Mouse (Mus musculus): ENCODE measurements around the gene Ces5a. TPM values are rescaled to one million over a fixed set of nuclear protein-coding genes. Genes with fewer than 3 reads are reported as not detected.

Gene Ces5a
- polyA plus RNA-seq (2016; fragmentation: Nextera tagmentation; extraction: Ambion mirVana) = not detected in 2 replicates

DNA sequence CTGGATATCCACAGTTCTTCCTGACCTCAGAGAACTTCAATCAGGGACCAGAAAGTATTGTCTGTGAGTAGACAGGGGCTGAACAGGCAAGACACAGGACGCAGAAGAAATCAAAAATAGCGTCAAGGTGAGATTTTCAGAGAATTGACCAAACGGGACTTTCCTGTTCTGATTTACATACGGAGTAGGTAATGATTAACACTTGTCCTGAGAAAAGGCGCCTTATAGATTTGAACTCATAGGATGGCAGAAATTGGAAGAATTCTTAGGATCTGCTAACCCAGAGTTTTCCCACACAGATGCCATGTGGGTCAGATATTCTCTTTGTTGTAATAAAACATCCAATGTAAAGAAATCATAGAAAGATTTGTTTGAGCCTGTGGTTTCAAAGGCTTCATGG is at the start of gene Ces5a:
Gene Ces5a (minus strand): TSS at position 101 of the 400 bp plus-strand sequence.
- DNase-seq (ENCODE audit: low spot score) = no peak
- no peaks in the 10 kb centered on the region for H3K27me3 ChIP-seq (replicated peaks; ENCODE audit: low read depth, poor library complexity, severe bottlenecking)
- no peak within 1 kb of the TSS for H3K4me3 ChIP-seq
- no peaks in the 10 kb centered on the region for H3K4me1 ChIP-seq
- no peak within 1 kb of the TSS for H3K27ac ChIP-seq (replicated peaks)
- H3K36me3 ChIP-seq (replicated peaks) = no peaks in the 10 kb centered on the region
- 89% methylated on average over 5 of the region's 5 CpGs for WGBS
- H3K9me3 ChIP-seq = no peaks in the 10 kb centered on the region

DNA sequence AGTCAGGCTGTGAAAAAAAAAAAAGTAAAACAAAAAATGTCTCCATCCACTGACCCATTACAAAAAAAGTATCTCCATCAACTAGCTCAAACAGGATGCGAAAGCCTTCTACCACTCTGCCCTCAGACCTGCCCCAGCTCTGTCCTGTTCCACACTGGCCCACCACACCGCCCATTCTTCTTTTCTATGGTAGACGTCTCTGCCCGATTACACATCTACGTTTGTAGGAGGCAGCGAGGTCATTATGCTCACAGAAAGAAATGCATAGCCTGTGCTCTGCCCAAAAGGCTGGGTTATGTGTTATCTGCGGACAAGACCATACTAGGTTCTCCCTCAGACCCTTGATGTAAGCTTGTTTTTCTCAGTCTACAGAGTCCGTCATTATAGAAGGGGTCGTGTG is 37.2 kb upstream of the Ces5a start:
- Histone ChIP-seq H3K36me3 (replicated peaks) (no peaks in the 10 kb centered on the region), H3K4me1 (peaks cover 23% of the 10 kb centered on the region), H3K27ac (replicated peaks) (no peak overlapping the region), H3K9me3 (peaks cover 5% of the 10 kb centered on the region), H3K27me3 (replicated peaks; ENCODE audit: low read depth, poor library complexity, severe bottlenecking) (no peaks in the 10 kb centered on the region), H3K4me3 (no peak overlapping the region)
- peak; percentile 5 for DNase-seq (ENCODE audit: low spot score)
- 85% methylated on average over 9 of the region's 9 CpGs for WGBS

DNA sequence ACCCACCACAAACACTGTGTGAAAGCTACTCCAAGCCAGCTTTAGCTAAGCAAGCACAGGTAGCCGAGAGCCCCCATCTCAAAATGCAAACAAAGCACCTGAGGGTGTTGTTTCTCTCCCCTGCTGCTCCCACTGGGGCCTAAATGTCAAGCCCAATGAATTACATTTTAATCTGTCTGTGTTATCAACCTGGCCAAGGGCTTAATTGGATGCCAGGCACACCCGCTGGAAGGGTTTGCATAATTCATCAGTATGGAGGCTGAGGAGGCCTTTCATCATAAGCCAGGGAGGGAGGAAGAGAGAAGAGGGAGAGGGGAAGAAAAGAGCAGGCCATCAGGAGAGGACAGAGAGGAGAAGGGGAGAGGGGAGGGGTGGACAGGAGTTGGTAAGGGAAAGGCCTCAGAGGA is 36.5 kb upstream of the Ces5a start:
- no peaks in the 10 kb centered on the region for H3K36me3 ChIP-seq (replicated peaks)
- H3K4me1 ChIP-seq = peaks cover 23% of the 10 kb centered on the region
- no peaks in the 10 kb centered on the region for H3K27me3 ChIP-seq (replicated peaks; ENCODE audit: low read depth, poor library complexity, severe bottlenecking)
- H3K9me3 ChIP-seq = peaks cover 5% of the 10 kb centered on the region
- DNase-seq (ENCODE audit: low spot score) = peak; percentile 7
- H3K27ac ChIP-seq (replicated peaks) = 0 out of 2 replicates have a peak overlapping the region, but pooled peaks have one; percentile 19
- H3K4me3 ChIP-seq = no peak overlapping the region
- WGBS = 26% methylated on average over 2 of the region's 2 CpGs

DNA sequence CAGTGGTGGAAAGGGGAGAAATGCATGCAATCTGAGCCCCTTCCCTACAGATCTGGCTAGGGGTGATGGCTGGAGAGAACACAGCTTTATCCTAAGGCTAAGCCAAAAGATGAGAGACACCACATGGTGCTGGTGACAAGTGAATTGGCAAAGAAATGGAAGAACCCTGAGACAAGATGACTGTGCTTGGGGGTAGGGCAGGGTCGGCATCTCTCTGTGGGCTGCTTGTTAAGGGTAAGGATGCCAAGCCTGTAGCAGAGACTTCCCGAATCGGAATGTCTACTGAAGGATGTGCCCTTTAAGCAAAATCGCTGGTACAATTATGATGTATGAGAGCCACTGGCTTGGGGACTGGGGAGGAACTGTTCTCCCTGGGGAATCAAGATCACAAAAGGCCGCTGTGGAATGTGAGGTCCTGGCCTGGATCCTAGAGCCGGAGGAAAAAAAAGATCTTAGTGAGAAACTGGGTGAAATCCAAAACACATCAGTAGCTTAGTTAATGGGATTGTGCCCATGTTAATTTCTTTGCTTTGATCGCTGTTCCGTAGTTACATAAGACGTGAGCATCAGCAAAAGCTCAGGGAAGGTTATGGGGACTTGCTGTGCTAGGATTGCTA is 35.8 kb upstream of the Ces5a start:
- DNase-seq (ENCODE audit: low spot score) = peak; percentile 7
- H3K27me3 ChIP-seq (replicated peaks; ENCODE audit: low read depth, poor library complexity, severe bottlenecking) = no peaks in the 10 kb centered on the region
- H3K4me3 ChIP-seq = no peak overlapping the region
- H3K27ac ChIP-seq (replicated peaks) = no peak overlapping the region
- WGBS = 26% methylated on average over 9 of the region's 9 CpGs
- no peaks in the 10 kb centered on the region for H3K36me3 ChIP-seq (replicated peaks)
- H3K9me3 ChIP-seq = peaks cover 5% of the 10 kb centered on the region
- H3K4me1 ChIP-seq = peaks cover 23% of the 10 kb centered on the region

DNA sequence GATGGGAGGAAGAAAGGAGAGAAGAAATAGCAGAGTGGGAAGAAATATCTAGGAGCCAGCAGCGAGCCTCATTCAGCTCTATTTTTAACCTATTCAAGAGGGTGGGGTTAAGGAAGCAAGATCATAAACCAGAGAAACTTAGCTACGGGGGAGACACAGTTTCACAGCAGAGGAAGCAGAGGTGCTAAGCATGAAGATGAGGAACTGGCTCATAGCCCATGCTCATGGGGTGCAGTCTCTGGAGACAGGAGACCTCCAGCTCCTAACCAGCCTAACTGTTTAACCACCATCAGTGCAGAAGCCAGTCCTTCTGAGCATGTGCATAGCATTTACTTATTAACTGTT is 34.5 kb upstream of the Ces5a start:
- H3K4me3 ChIP-seq = no peak overlapping the region
- DNase-seq (ENCODE audit: low spot score) = no peak
- peaks cover 23% of the 10 kb centered on the region for H3K4me1 ChIP-seq
- H3K36me3 ChIP-seq (replicated peaks) = no peaks in the 10 kb centered on the region
- WGBS = 75% methylated on average over 2 of the region's 2 CpGs
- no peaks in the 10 kb centered on the region for H3K27me3 ChIP-seq (replicated peaks; ENCODE audit: low read depth, poor library complexity, severe bottlenecking)
- peaks cover 5% of the 10 kb centered on the region for H3K9me3 ChIP-seq
- H3K27ac ChIP-seq (replicated peaks) = peak overlapping the region; percentile 35; the same call in 1 of the 2 replicates

DNA sequence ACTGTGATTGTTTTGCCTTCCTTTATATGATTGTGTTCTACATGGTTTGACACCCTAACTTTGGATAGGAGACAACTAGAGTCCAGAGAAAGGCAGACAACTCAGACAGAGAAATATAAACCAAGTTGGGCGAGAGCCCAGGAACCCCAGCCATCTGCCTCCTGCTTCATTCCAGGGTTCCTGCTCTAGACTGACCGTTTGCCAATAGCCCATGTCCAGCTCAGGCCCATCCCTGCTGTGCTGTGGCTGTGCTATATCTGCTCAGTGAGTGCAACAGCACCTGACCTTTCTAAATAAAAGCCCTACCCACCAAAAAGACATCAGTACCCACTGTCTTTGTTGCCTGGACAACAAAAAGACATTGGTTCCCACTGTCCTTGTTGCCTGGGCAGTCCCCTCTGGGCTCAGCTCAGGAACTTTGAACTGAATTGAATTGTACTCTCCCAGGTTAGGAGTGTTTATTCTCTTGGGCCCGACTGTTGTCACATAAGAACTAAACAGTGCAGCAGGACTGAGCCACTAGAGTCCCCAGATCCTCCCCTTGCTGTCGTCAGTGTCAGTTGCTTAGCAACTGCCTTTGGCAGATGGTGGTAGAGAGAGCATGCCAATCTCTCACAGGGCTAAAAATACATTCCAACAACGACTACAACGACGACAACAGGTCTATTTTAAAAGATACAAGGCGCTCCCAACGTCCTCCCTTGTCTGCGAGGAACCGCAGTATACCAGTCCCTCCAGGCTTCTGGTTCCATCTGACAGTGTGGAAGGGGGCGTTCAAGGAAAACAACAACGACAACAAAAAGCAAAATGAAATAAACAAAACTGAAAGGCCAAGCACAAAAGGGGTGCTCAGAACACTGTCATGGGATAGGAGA is 33.9 kb upstream of the Ces5a start:
- H3K4me1 ChIP-seq = peaks cover 23% of the 10 kb centered on the region
- peak overlapping the region; percentile 35; the same call in 1 of the 2 replicates for H3K27ac ChIP-seq (replicated peaks)
- H3K4me3 ChIP-seq = no peak overlapping the region
- H3K9me3 ChIP-seq = peaks cover 5% of the 10 kb centered on the region
- WGBS = 55% methylated on average over 13 of the region's 13 CpGs
- no peaks in the 10 kb centered on the region for H3K27me3 ChIP-seq (replicated peaks; ENCODE audit: low read depth, poor library complexity, severe bottlenecking)
- no peaks in the 10 kb centered on the region for H3K36me3 ChIP-seq (replicated peaks)
- peak; percentile 12 for DNase-seq (ENCODE audit: low spot score)

DNA sequence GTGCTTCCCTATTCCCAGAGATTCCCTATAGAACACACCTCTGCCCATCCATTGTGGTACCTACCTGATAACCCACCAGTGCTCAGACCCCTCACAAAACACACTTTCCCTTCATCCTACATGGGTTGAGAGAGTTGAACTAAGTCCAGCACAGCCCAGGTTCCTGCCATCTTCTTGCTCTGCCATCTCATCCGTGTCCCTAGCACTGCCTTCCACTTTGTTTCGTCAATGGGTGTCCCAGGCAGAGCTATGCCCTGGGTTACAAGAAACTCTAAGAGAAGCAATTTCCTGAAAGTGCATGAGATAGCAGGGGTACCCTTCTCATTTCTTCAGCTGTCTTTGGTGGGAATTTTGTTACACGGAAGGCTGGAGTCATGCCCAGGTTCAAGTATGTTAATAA is 33.0 kb upstream of the Ces5a start:
- no peaks in the 10 kb centered on the region for H3K36me3 ChIP-seq (replicated peaks)
- no peak overlapping the region for H3K27ac ChIP-seq (replicated peaks)
- 90% methylated on average over 3 of the region's 3 CpGs for WGBS
- peaks cover 23% of the 10 kb centered on the region for H3K4me1 ChIP-seq
- H3K9me3 ChIP-seq = peaks cover 5% of the 10 kb centered on the region
- H3K4me3 ChIP-seq = no peak overlapping the region
- no peaks in the 10 kb centered on the region for H3K27me3 ChIP-seq (replicated peaks; ENCODE audit: low read depth, poor library complexity, severe bottlenecking)
- no peak for DNase-seq (ENCODE audit: low spot score)

DNA sequence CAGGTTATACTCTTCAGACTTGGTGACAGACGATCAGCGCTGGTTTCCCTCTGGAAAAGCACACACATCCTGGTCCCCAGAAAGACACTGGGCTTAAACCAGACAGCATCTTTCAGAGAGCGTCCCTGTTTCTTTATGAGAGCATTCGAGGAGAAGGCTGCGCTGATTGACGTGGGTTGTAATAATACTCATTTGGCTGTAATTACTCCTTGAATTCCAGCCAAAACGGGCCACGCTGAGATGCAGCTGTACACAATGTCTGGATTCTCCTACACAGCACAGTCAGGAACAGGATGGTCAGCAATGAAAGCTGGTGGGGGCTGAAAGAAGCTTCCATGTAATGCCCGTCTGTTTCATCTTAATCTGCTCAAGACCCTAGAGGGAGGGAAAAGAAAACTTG is 31.5 kb upstream of the Ces5a start:
- no peaks in the 10 kb centered on the region for H3K36me3 ChIP-seq (replicated peaks)
- WGBS = 71% methylated on average over 9 of the region's 9 CpGs
- H3K27me3 ChIP-seq (replicated peaks; ENCODE audit: low read depth, poor library complexity, severe bottlenecking) = no peaks in the 10 kb centered on the region
- no peak for DNase-seq (ENCODE audit: low spot score)
- peaks cover 5% of the 10 kb centered on the region for H3K9me3 ChIP-seq
- no peak overlapping the region for H3K27ac ChIP-seq (replicated peaks)
- H3K4me3 ChIP-seq = no peak overlapping the region
- peaks cover 21% of the 10 kb centered on the region for H3K4me1 ChIP-seq

DNA sequence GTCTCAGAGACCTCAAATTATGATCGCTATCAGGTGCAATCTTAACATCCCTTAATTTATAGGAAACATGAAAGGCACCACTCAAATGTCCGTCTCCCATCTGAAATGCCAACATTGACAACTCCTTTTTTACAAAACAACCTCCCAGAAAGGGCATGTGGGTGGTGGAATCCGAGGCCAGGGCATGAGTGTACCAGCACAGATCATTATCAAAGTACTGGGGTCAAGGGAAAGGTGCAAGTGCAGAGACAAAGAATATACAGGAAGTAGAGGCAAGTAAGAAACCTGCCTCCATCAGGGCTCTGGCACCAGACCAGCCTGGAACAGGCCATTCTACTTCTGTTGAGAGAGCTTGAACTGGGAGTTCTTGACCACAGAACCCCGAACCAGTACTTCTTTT is 29.0 kb upstream of the Ces5a start:
- H3K27ac ChIP-seq (replicated peaks) = no peak overlapping the region
- no peak for DNase-seq (ENCODE audit: low spot score)

DNA sequence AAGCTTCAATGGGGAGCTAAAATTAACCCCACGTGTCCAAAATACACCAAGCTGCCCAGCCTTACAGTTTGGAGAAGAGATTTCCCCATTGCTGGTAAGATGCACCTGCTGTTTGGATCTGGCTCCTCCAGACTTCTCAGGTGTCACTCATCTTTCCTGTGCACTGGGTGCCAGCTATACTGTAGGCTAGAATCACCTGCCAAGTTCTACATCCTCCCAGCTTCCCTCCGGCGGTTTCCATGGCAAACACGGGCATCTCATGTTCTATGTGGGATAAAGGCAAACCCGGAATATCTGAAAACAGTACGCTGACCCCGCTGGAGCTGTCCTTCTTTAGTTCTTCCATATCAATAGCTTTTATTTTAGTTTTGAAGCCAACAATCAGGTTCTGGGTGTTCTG is 27.9 kb upstream of the Ces5a start:
- Histone ChIP-seq H3K4me1 (peaks cover 3% of the 10 kb centered on the region), H3K36me3 (replicated peaks) (no peaks in the 10 kb centered on the region), H3K9me3 (peaks cover 3% of the 10 kb centered on the region), H3K4me3 (no peak overlapping the region), H3K27ac (replicated peaks) (no peak overlapping the region), H3K27me3 (replicated peaks; ENCODE audit: low read depth, poor library complexity, severe bottlenecking) (no peaks in the 10 kb centered on the region)
- 85% methylated on average over 7 of the region's 7 CpGs for WGBS
- DNase-seq (ENCODE audit: low spot score) = peak; percentile 4

More for the DNA sequence above, 29.0 kb upstream of the Ces5a start:
- H3K36me3 ChIP-seq (replicated peaks) = no peaks in the 10 kb centered on the region
- no peaks in the 10 kb centered on the region for H3K27me3 ChIP-seq (replicated peaks; ENCODE audit: low read depth, poor library complexity, severe bottlenecking)
- no peak overlapping the region for H3K4me3 ChIP-seq
- 78% methylated on average over 4 of the region's 4 CpGs for WGBS
- peaks cover 6% of the 10 kb centered on the region for H3K4me1 ChIP-seq
- peaks cover 5% of the 10 kb centered on the region for H3K9me3 ChIP-seq

DNA sequence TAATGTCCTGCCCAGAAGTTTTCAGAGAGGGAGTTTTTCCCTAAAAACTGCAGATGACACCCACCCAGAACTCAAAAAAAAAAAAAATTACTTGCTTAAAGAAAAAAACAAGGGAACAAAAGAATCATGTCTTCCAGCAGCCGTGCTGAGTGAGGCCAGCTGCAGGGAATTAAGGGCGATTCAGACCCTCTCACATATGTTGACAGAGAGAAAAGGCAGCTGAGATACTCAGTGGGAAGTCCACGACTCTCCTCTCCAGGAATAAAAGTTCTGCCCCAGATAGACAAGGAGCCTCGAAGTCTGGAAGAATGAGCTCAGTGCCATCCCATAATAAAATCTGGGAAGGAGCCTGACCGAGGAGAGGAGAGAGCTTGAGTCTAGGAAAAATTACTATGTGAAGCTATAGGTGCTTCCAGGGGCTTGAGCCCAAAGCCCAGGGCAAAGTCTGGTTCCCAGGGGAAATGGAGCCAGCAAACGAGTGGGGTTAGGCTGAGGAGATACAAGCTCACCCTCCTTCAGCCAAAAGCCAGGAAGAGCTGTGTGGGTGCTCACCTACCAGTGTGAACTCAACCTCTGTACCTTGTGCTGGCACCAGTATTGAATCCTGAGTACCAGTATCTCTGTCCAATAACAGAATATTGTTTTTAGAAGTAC is 27.1 kb upstream of the Ces5a start:
- no peak for DNase-seq (ENCODE audit: low spot score)
- Histone ChIP-seq H3K27ac (replicated peaks) (no peak overlapping the region), H3K36me3 (replicated peaks) (no peaks in the 10 kb centered on the region), H3K4me1 (peaks cover 3% of the 10 kb centered on the region), H3K27me3 (replicated peaks; ENCODE audit: low read depth, poor library complexity, severe bottlenecking) (no peaks in the 10 kb centered on the region), H3K4me3 (no peak overlapping the region), H3K9me3 (no peaks in the 10 kb centered on the region)
- WGBS = 35% methylated on average over 6 of the region's 6 CpGs

DNA sequence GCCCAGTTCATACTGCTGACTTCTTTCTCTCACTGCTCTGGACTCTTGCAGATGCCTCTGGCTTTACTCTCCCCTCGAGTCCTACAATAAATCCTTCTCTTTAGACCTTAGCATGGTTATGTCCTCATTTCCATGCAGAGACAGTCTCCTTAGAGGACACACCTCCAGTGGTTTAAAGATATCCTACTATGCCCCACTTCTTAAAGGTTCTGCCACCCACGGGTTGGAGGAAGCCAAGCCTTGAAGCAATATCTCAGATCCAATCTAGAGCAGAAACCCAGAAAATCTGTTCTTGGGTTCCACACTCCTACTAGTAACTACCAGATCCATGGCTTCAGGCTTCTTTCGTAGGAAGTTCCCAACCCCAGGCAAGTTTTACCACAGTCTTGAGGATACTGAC is 25.6 kb upstream of the Ces5a start:
- Histone ChIP-seq H3K4me1 (peaks cover 3% of the 10 kb centered on the region; the same call in 1 of the 2 replicates), H3K36me3 (replicated peaks) (no peaks in the 10 kb centered on the region), H3K4me3 (no peak overlapping the region), H3K27ac (replicated peaks) (no peak overlapping the region), H3K27me3 (replicated peaks; ENCODE audit: low read depth, poor library complexity, severe bottlenecking) (no peaks in the 10 kb centered on the region), H3K9me3 (no peaks in the 10 kb centered on the region)
- WGBS = 80% methylated on average over 3 of the region's 3 CpGs
- DNase-seq (ENCODE audit: low spot score) = no peak

Measured in embryonic facial prominence, embryonic 10.5 days (tissue).